Mouse (Mus musculus) myocyte (in vitro differentiated cells): ENCODE data around the gene Iqgap1. TPM values are rescaled to one million over a fixed set of nuclear protein-coding genes. Genes with fewer than 3 reads are reported as not detected.

ENCODE experiments used
- H3K27me3 ChIP-seq: one replicate; pipeline ENCODE4 v1.6.1; 2011; ENCODE audit not compliant: control insufficient read depth, insufficient read depth, insufficient read length
- H3K36me3 ChIP-seq: one replicate; pipeline ENCODE4 v1.6.1; 2011; ENCODE audit not compliant: control insufficient read depth, insufficient read depth
- H3K4me2 ChIP-seq: one replicate; pipeline ENCODE4 v1.6.1; 2011; ENCODE audit warnings: low read depth, control low read depth
- H3K4me3 ChIP-seq: one replicate; pipeline ENCODE4 v1.5.1; 2011; ENCODE audit warnings: mild to moderate bottlenecking, control low read depth, moderate library complexity
- H3K79me2 ChIP-seq: one replicate; pipeline ENCODE4 v1.6.1; 2011; ENCODE audit not compliant: control insufficient read depth, insufficient read depth
- H3ac ChIP-seq: one replicate; pipeline ENCODE4 v1.6.1; 2011; ENCODE audit not compliant: control insufficient read depth, insufficient read length
- CEBPB ChIP-seq: IDR thresholded peaks from 2 replicates; pipeline ENCODE4 v1.6.1; 2011; ENCODE audit warnings: mild to moderate bottlenecking, moderate library complexity; ENCODE audit not compliant: poor library complexity, insufficient read depth, severe bottlenecking
- E2F4 ChIP-seq: IDR thresholded peaks from one replicate; pipeline ENCODE4 v1.6.1; 2011; ENCODE audit warnings: mild to moderate bottlenecking, control low read depth, moderate library complexity; ENCODE audit not compliant: insufficient read depth
- MAX ChIP-seq: IDR thresholded peaks from one replicate; pipeline ENCODE4 v1.6.1; 2011; ENCODE audit warnings: low read depth, mild to moderate bottlenecking, control low read depth
- MYOD1 ChIP-seq, 3 experiments: IDR thresholded peaks; one replicate each; pipeline ENCODE4 v1.6.1; 2011; ENCODE audit warnings: control low read depth in 2 of 3, low read depth in 2 of 3, mild to moderate bottlenecking in 2 of 3, moderate library complexity in 1 of 3; ENCODE audit not compliant: insufficient read length in 2 of 3, control insufficient read depth in 1 of 3
- MYOG ChIP-seq, 3 experiments: IDR thresholded peaks; one replicate each; pipeline ENCODE4 v1.6.1; 2011; ENCODE audit warnings: control low read depth in 2 of 3, low read depth in 2 of 3, mild to moderate bottlenecking in 2 of 3; ENCODE audit not compliant: insufficient read length in 2 of 3, control insufficient read depth in 1 of 3, insufficient read depth in 1 of 3
- POLR2A ChIP-seq: IDR thresholded peaks from one replicate; pipeline ENCODE4 v1.6.1; 2011; ENCODE audit warnings: low read depth, mild to moderate bottlenecking, control low read depth, moderate library complexity; ENCODE audit not compliant: insufficient read length
- POLR2AphosphoS2 ChIP-seq: IDR thresholded peaks from one replicate; pipeline ENCODE4 v1.6.1; 2011; ENCODE audit warnings: low read depth, control low read depth; ENCODE audit not compliant: insufficient read length
- REST ChIP-seq: IDR thresholded peaks from one replicate; pipeline ENCODE4 v1.6.1; 2011; ENCODE audit warnings: mild to moderate bottlenecking, control low read depth, moderate library complexity; ENCODE audit not compliant: insufficient read depth, insufficient read length
- SRF ChIP-seq: IDR thresholded peaks from one replicate; pipeline ENCODE4 v1.6.1; 2011; ENCODE audit warnings: low read depth; ENCODE audit not compliant: control insufficient read depth, insufficient read length
- TCF12 ChIP-seq: IDR thresholded peaks from one replicate; pipeline ENCODE4 v1.6.1; 2011; ENCODE audit warnings: mild to moderate bottlenecking, control low read depth; ENCODE audit not compliant: poor library complexity, insufficient read depth, severe bottlenecking
- TCF3 ChIP-seq: IDR thresholded peaks from one replicate; pipeline ENCODE4 v1.6.1; 2011; ENCODE audit warnings: low read depth, control low read depth; ENCODE audit not compliant: insufficient read length
- USF1 ChIP-seq: IDR thresholded peaks from one replicate; pipeline ENCODE4 v1.6.1; 2011; ENCODE audit warnings: low read depth, mild to moderate bottlenecking, control low read depth, moderate library complexity
- polyA plus RNA-seq: library from polyadenylated mRNA; unstranded; fragments of >200 nt; fragmentation: generic; extraction: Trizol; gene quantifications from one replicate; pipeline ENCODE4 v1.2.1, GENCODE M21; 2012; ENCODE audit warnings: missing spikeins

Gene Iqgap1
- polyA plus RNA-seq, 1 experiment, result 61.7 TPM

DNA sequence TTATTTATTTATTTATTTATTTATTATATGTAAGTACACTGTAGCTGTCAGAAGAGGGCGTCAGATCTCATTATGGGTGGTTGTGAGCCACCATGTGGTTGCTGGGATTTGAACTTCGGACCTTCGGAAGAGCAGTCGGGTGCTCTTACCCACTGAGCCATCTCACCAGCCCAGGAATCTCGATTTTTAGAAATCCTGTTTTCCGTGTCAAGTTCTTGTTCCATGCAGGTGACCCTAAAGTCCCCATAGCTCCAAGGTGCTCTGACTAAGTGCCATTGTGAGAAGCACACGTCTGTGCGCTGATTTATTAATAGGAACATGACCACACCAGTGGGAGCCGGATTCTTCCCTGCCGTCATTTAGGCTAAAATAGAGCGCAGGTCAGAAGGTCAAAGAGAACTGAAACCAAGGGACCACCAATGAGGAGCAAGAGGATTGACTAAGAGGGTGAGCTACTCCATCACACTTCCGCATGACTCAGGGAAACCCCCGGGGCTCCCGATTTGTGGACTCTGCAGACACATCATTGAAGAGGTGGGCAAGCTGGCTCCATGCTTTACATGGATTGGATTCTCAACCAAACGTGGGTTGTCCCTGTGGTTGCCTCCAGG lies 4.5 kb upstream of the Iqgap1 start:
- Histone ChIP-seq H3K36me3 (no peaks in the 10 kb centered on the region), H3K4me2 (no peak overlapping the region), H3K4me3 (no peak overlapping the region), H3ac (no peak overlapping the region), H3K27me3 (no peaks in the 10 kb centered on the region), H3K79me2 (no peaks in the 10 kb centered on the region)
- TF ChIP-seq TCF3, result no peak
- no peak for TF ChIP-seq MYOG (IDR thresholded peaks at IDR 0.05; ENCODE audit: control insufficient read depth in 1 of 3, insufficient read depth in 1 of 3, insufficient read length in 2 of 3, low read depth in 2 of 3)
- no peak for TF ChIP-seq POLR2A
- TF ChIP-seq TCF12, result no peak
- TF ChIP-seq CEBPB, result no peak
- no peak for TF ChIP-seq MYOD1 (IDR thresholded peaks at IDR 0.05; ENCODE audit: control insufficient read depth in 1 of 3, insufficient read length in 2 of 3, low read depth in 2 of 3)
- TF ChIP-seq MAX, result no peak
- no peak for TF ChIP-seq USF1
- TF ChIP-seq REST, result no peak
- no peak for TF ChIP-seq E2F4
- TF ChIP-seq POLR2AphosphoS2, result no peak
- no peak for TF ChIP-seq SRF

DNA sequence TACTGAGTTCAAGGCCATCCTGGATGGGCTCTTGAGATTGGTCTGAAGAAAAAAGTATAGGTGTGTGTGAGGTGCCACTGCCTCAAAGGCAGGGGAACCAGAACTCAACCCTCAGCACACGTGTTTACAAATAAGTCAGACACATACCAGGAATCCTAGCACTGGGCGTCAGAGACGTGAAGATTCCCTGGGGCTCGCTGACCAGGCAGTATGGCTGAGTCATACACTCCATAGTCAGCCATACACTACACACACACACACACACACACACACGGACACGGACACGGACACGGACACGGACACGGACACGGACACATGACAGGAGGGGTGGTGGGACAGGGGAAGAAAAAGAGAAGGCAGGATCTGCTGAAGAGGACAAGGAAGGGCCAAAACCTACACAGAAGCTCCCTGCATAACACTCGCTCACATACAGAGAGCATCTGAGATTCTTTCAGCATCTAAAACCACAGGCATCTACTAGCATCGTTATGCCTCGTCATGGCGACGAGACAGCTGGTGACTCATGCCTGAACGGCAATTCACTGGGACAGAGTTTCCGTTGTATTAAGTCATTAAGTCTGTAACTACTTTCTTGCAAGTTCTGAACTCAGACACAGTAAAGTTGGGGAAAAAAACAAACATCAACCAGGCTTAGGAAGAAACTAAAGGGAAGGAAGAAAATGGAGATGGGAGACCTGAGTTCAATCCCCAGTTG lies 2.5 kb upstream of the Iqgap1 start:
- H3K27me3 ChIP-seq, result no peaks in the 10 kb centered on the region
- H3K36me3 ChIP-seq, result no peaks in the 10 kb centered on the region
- peak overlapping the region; percentile 61 for H3K4me2 ChIP-seq
- TF ChIP-seq POLR2AphosphoS2 (no peak), MYOD1 (IDR thresholded peaks at IDR 0.05; ENCODE audit: control insufficient read depth in 1 of 3, insufficient read length in 2 of 3, low read depth in 2 of 3) (peak in 2 of 3 experiments; percentile 48 to 61), MYOG (IDR thresholded peaks at IDR 0.05; ENCODE audit: control insufficient read depth in 1 of 3, insufficient read depth in 1 of 3, insufficient read length in 2 of 3, low read depth in 2 of 3) (peak in 1 of 3 experiments; percentile 43), TCF12 (no peak), MAX (no peak), TCF3 (no peak), REST (no peak), USF1 (no peak), E2F4 (no peak), SRF (no peak), CEBPB (peak; percentile 87), POLR2A (no peak)
- H3ac ChIP-seq, result no peak overlapping the region
- no peak overlapping the region for H3K4me3 ChIP-seq
- no peaks in the 10 kb centered on the region for H3K79me2 ChIP-seq

DNA sequence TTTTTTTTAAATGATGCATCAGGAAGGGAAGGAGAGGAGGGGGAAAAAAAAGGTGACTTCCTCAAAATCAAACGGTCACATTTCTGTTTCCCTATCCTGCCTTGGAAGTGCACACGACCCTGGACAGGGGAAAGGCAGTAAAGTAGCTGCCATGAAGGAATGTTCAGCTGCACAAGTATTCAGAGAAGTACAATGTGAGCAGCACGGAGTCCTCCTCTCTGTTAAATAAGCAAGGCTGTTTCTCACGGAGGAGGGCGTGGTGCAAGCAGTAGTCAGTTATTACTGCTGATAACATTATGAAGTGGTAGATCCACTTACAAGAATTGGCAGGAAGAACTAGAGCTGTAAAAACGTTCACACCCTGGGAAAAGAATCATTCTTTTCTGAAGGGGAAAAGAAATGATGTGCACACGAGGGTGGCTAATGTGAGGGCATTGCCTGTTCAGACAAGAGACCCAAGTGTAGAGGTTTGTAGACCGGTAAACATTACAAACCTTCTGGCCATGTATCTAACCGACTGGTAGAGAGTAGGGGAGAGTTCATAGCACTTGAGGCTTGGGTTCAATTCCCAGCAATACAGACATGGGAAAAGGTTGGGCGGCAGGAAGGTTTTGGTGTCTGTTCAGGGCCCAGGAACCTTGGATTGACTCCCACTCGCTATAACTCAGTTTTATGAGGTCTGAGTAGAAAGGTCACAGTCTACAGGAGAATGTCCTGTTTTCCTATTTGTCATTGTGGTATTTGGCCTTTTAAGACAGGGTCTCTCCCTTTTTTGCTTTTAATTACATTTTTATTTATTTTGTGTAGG lies 1.7 kb downstream of the Iqgap1 start:
- TF ChIP-seq TCF12 (no peak), MYOG (IDR thresholded peaks at IDR 0.05; ENCODE audit: control insufficient read depth in 1 of 3, insufficient read depth in 1 of 3, insufficient read length in 2 of 3, low read depth in 2 of 3) (no peak), MYOD1 (IDR thresholded peaks at IDR 0.05; ENCODE audit: control insufficient read depth in 1 of 3, insufficient read length in 2 of 3, low read depth in 2 of 3) (no peak), POLR2AphosphoS2 (no peak), POLR2A (no peak)
- no peaks in the 10 kb centered on the region for H3K27me3 ChIP-seq
- H3K36me3 ChIP-seq, result no peaks in the 10 kb centered on the region
- no peak overlapping the region for H3K4me3 ChIP-seq
- H3ac ChIP-seq, result no peak overlapping the region
- H3K4me2 ChIP-seq, result peak overlapping the region; percentile 46
- no peaks in the 10 kb centered on the region for H3K79me2 ChIP-seq

DNA sequence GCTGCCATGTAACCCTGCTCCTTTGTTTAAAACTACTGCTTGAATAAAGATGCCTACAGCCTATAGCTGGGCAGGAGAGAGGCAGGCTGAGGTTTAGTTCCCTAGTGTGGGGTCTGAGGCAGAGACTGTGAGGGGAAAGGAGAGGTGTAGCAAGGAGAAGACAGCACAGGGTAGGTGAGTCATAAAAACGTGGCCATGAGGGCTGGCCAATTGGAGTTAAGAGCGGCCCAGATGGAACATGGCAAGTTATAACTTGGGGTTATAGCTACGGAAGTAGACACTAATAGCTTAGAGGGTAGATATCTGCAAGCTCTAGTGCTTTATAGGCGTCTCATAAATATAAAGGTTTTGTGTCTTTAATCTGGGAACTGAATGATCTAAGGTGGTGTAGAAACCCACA lies 2.5 kb downstream of the Iqgap1 start:
- no peaks in the 10 kb centered on the region for H3K27me3 ChIP-seq

More for the DNA sequence above, 2.5 kb downstream of the Iqgap1 start:
- Histone ChIP-seq H3K36me3 (no peaks in the 10 kb centered on the region), H3K4me2 (peak overlapping the region; percentile 46), H3ac (no peak overlapping the region), H3K79me2 (no peaks in the 10 kb centered on the region), H3K4me3 (no peak overlapping the region)
- TF ChIP-seq POLR2AphosphoS2 (no peak), SRF (no peak), USF1 (no peak), TCF3 (no peak), MYOD1 (IDR thresholded peaks at IDR 0.05; ENCODE audit: control insufficient read depth in 1 of 3, insufficient read length in 2 of 3, low read depth in 2 of 3) (no peak), TCF12 (no peak), E2F4 (no peak), POLR2A (no peak), MAX (no peak), CEBPB (no peak), REST (no peak), MYOG (IDR thresholded peaks at IDR 0.05; ENCODE audit: control insufficient read depth in 1 of 3, insufficient read depth in 1 of 3, insufficient read length in 2 of 3, low read depth in 2 of 3) (no peak)
